Mouse (Mus musculus) heart, embryonic 13.5 days (tissue): Measurements from ENCODE around the gene Ncoa7. TPM values are rescaled to one million over a fixed set of nuclear protein-coding genes. Genes with fewer than 3 reads are reported as not detected.

Experiments used
- ATAC-seq: fragments of 200-750 bp; cut with Nextera tagmentation; 2 replicates; pipeline ENCODE4 v1.8.0; 2017; ENCODE audit warnings: moderate TSS enrichment; ENCODE audit not compliant: insufficient number of reproducible peaks, low FRiP score, low TSS enrichment; ENCODE audit errors: extremely low read depth
- H3K27ac ChIP-seq: fragments of 300-500 bp; sonication (generic); replicated peaks from 2 replicates; pipeline ENCODE4 v1.5.1; 2015; ENCODE audit warnings: moderate library complexity, mild to moderate bottlenecking, inconsistent platforms
- H3K27me3 ChIP-seq: fragments of 300-500 bp; sonication (generic); replicated peaks from 2 replicates; pipeline ENCODE4 v1.6.1; 2015; ENCODE audit warnings: mild to moderate bottlenecking, inconsistent platforms
- H3K36me3 ChIP-seq: fragments of 300-500 bp; sonication (generic); 2 replicates; pipeline ENCODE4 v1.6.1; 2015; ENCODE audit warnings: mild to moderate bottlenecking, inconsistent platforms
- H3K4me1 ChIP-seq: fragments of 300-500 bp; sonication (generic); 2 replicates; pipeline ENCODE4 v1.6.1; 2015; ENCODE audit warnings: inconsistent platforms
- H3K4me2 ChIP-seq: fragments of 300-500 bp; sonication (generic); 2 replicates; pipeline ENCODE4 v1.6.1; 2015; ENCODE audit warnings: inconsistent platforms, mild to moderate bottlenecking, moderate library complexity
- H3K4me3 ChIP-seq: fragments of 300-500 bp; sonication (generic); 2 replicates; pipeline ENCODE4 v1.5.1; 2015; ENCODE audit warnings: moderate library complexity, mild to moderate bottlenecking, inconsistent platforms
- H3K9ac ChIP-seq: fragments of 300-500 bp; sonication (generic); 2 replicates; pipeline ENCODE4 v1.6.1; 2015; ENCODE audit warnings: inconsistent platforms, mild to moderate bottlenecking, moderate library complexity
- H3K9me3 ChIP-seq: fragments of 300-500 bp; sonication (generic); 2 replicates; pipeline ENCODE4 v1.6.1; 2016; ENCODE audit warnings: inconsistent platforms
- WGBS: fragments of 180-500 bp; shearing (Covaris S2); methylation state at CpG from one replicate; pipeline ENCODE4 v1.1.7; 2015; ENCODE audit warnings: mixed read lengths; 5-methylcytosine and 5-hydroxymethylcytosine counted together
- polyA plus RNA-seq: library from polyadenylated mRNA; unstranded; fragments of >200 nt; fragmentation: Nextera tagmentation; extraction: Ambion mirVana; gene quantifications from 2 replicates; pipeline ENCODE4 v1.2.1, GENCODE M21; 2015

Gene Ncoa7
- polyA plus RNA-seq, 1 experiment from 2014 or later: 7.1 TPM

- H3K27ac ChIP-seq: no peak overlapping the region
- H3K36me3 ChIP-seq: peaks cover 30% of the 10 kb centered on the region
- no peaks in the 10 kb centered on the region for H3K27me3 ChIP-seq
- ATAC-seq: no peak
- H3K4me1 ChIP-seq: peaks cover 8% of the 10 kb centered on the region
- no peak overlapping the region for H3K4me3 ChIP-seq
- no peak overlapping the region for H3K9ac ChIP-seq
- WGBS: 80% methylated on average over 4 of the region's 4 CpGs
- no peaks in the 10 kb centered on the region for H3K9me3 ChIP-seq
- no peak overlapping the region for H3K4me2 ChIP-seq
Measured at GRCm38 (mm10) chr10:30613039-30613438, 190.1 kb downstream of the Ncoa7 start.

- no peaks in the 10 kb centered on the region for H3K27me3 ChIP-seq
- H3K27ac ChIP-seq: no peak overlapping the region
- H3K4me3 ChIP-seq: no peak overlapping the region
- H3K4me1 ChIP-seq: no peaks in the 10 kb centered on the region
- no peak overlapping the region for H3K9ac ChIP-seq
- no peaks in the 10 kb centered on the region for H3K9me3 ChIP-seq
- ATAC-seq: no peak
- H3K4me2 ChIP-seq: no peak overlapping the region
- H3K36me3 ChIP-seq: peaks cover 51% of the 10 kb centered on the region
Measured at GRCm38 (mm10) chr10:30609614-30610013, 193.5 kb downstream of the Ncoa7 start.

GRCm38 (mm10) chr10:30608109-30608508 lies 195.0 kb downstream of the Ncoa7 start:
- H3K27ac ChIP-seq: no peak overlapping the region
- H3K27me3 ChIP-seq: no peaks in the 10 kb centered on the region
- H3K4me1 ChIP-seq: no peaks in the 10 kb centered on the region
- no peak overlapping the region for H3K4me2 ChIP-seq
- 67% methylated on average over 2 of the region's 2 CpGs for WGBS
- no peak overlapping the region for H3K4me3 ChIP-seq
- H3K9ac ChIP-seq: no peak overlapping the region
- no peak for ATAC-seq
- H3K9me3 ChIP-seq: no peaks in the 10 kb centered on the region
- H3K36me3 ChIP-seq: peaks cover 45% of the 10 kb centered on the region

GRCm38 (mm10) chr10:30600542-30600966 lies 202.6 kb downstream of the Ncoa7 start, which contains the start of gene Trmt11:
Trmt11 (minus strand) TSS chr10:30600749.
- ATAC-seq: peak; percentile 79
- H3K36me3 ChIP-seq: peaks cover 17% of the 10 kb centered on the region
- peaks cover 18% of the 10 kb centered on the region for H3K4me1 ChIP-seq
- H3K4me3 ChIP-seq: peak within 1 kb of the TSS; percentile 80
- H3K4me2 ChIP-seq: peak within 1 kb of the TSS; percentile 94
- WGBS: under 1% methylated on average over 28 of the region's 28 CpGs
- H3K9me3 ChIP-seq: no peaks in the 10 kb centered on the region
- peak within 1 kb of the TSS; percentile 86 for H3K27ac ChIP-seq
- H3K27me3 ChIP-seq: no peaks in the 10 kb centered on the region
- H3K9ac ChIP-seq: peak within 1 kb of the TSS; percentile 92

- under 1% methylated on average over 22 of the region's 27 CpGs for WGBS
- peak overlapping the region; percentile 92 for H3K9ac ChIP-seq
- H3K4me1 ChIP-seq: peaks cover 18% of the 10 kb centered on the region
- peak overlapping the region; percentile 86 for H3K27ac ChIP-seq
- ATAC-seq: peak; percentile 67
- H3K36me3 ChIP-seq: peaks cover 19% of the 10 kb centered on the region
- no peaks in the 10 kb centered on the region for H3K27me3 ChIP-seq
- peak overlapping the region; percentile 80 for H3K4me3 ChIP-seq
- peak overlapping the region; percentile 94 for H3K4me2 ChIP-seq
- no peaks in the 10 kb centered on the region for H3K9me3 ChIP-seq
Measured at GRCm38 (mm10) chr10:30600094-30600534, 203.0 kb downstream of the Ncoa7 start.

GRCm38 (mm10) chr10:30587037-30587436 lies 216.1 kb downstream of the Ncoa7 start:
- no peak for ATAC-seq
- H3K4me2 ChIP-seq: no peak overlapping the region
- no peak overlapping the region for H3K9ac ChIP-seq
- H3K9me3 ChIP-seq: no peaks in the 10 kb centered on the region
- no peaks in the 10 kb centered on the region for H3K4me1 ChIP-seq
- peaks cover 72% of the 10 kb centered on the region for H3K36me3 ChIP-seq
- H3K27me3 ChIP-seq: no peaks in the 10 kb centered on the region
- no peak overlapping the region for H3K4me3 ChIP-seq
- no peak overlapping the region for H3K27ac ChIP-seq
- WGBS: 57% methylated on average over 5 of the region's 5 CpGs

- WGBS: 74% methylated on average over 1 of the region's 1 CpGs
- peaks cover 71% of the 10 kb centered on the region for H3K36me3 ChIP-seq
- ATAC-seq: no peak
Measured at GRCm38 (mm10) chr10:30585691-30586090, 217.4 kb downstream of the Ncoa7 start.

More at GRCm38 (mm10) chr10:30585691-30586090, 217.4 kb downstream of the Ncoa7 start:
- H3K4me3 ChIP-seq: no peak overlapping the region
- no peaks in the 10 kb centered on the region for H3K9me3 ChIP-seq
- H3K4me1 ChIP-seq: no peaks in the 10 kb centered on the region
- H3K9ac ChIP-seq: no peak overlapping the region
- no peak overlapping the region for H3K4me2 ChIP-seq
- no peak overlapping the region for H3K27ac ChIP-seq
- no peaks in the 10 kb centered on the region for H3K27me3 ChIP-seq

Other genes starting within 250 kb of the Ncoa7 start
- gene Trmt11, start 202.6 kb downstream of the Ncoa7 start, polyA plus RNA-seq: 16.6 and 17.9 TPM in 2 replicates
- gene Hint3, start 173.7 kb downstream of the Ncoa7 start, polyA plus RNA-seq: 25.2 and 26.9 TPM in 2 replicates
- 39.7 and 41.2 TPM in 2 replicates for gene Hey2, start 39.5 kb upstream of the Ncoa7 start, polyA plus RNA-seq